Comparison of ENCODE assay signal across 25 mouse cellular contexts in genomic region chr10:88817335-88817734, GRCm38 (mm10). TPM values are rescaled to one million over a fixed set of nuclear protein-coding genes. Genes with fewer than 3 reads are reported as not detected.
DNase-seq lines count a peak whose midpoint lies in the region; ATAC-seq and TF ChIP-seq lines count a peak whose summit lies in the region.
"Had no signal": no experiment of that assay in that cellular context is flagged by ENCODE, and none has a peak within 500 bp of the region (broad histone marks: within the 10 kb centered on the region; RNA-seq: fewer than 3 reads in every experiment).

No protein-coding gene starts in this region.

- H3K27ac ChIP-seq in kidney, postnatal 0 days, result no peak overlapping the region
- H3K27ac ChIP-seq in kidney, embryonic 16.5 days (ENCODE audit: low read length), result no peak overlapping the region
- no peak overlapping the region for H3K27ac ChIP-seq in left cerebral cortex, adult 2 months
- H3K27ac ChIP-seq: heart, embryonic 10.5 days; hindbrain, embryonic 14.5 days; limb, embryonic 15.5 days; liver, embryonic 14.5 days; neural tube, embryonic 12.5 days had no signal

- no peaks in the 10 kb centered on the region for H3K4me1 ChIP-seq in kidney, postnatal 0 days (replicated peaks; ENCODE audit: insufficient read depth, low read length)
- no peaks in the 10 kb centered on the region for H3K4me1 ChIP-seq in kidney, embryonic 16.5 days (ENCODE audit: insufficient read depth, low read length)
- H3K4me1 ChIP-seq: heart, embryonic 10.5 days; limb, embryonic 15.5 days; megakaryocyte, embryonic 14.5 days; neural tube, embryonic 12.5 days had no signal

- ATAC-seq in kidney, postnatal 0 days (replicated peaks; ENCODE audit: low FRiP score, low read depth), result no peak
- ATAC-seq in kidney, embryonic 16.5 days (ENCODE audit: low FRiP score, low TSS enrichment), result no peak
- ATAC-seq: activated CD4-positive, CD25-positive, alpha-beta regulatory T cell, adult 4 months; forebrain, embryonic 14.5 days; inflammation-experienced regulatory T-cells, adult 6 months had no signal

- H3K27me3 ChIP-seq in kidney, postnatal 0 days (ENCODE audit: insufficient read depth, low read length), result no peaks in the 10 kb centered on the region
- no peaks in the 10 kb centered on the region for H3K27me3 ChIP-seq in kidney, embryonic 16.5 days (ENCODE audit: insufficient read depth, low read length)
- H3K27me3 ChIP-seq: limb, embryonic 15.5 days; megakaryocyte, embryonic 14.5 days; neural tube, embryonic 12.5 days had no signal

- peak; percentile 10; the same call in 1 of the 2 replicates for TF ChIP-seq CTCF in kidney, postnatal 0 days (IDR thresholded peaks at IDR 0.05; ENCODE audit: low read depth)
- peak; percentile 18 for TF ChIP-seq CTCF in left cerebral cortex, adult 2 months (IDR thresholded peaks at IDR 0.05)

- no peak overlapping the region for H3K4me2 ChIP-seq in kidney, postnatal 0 days (ENCODE audit: low read length)
- H3K4me2 ChIP-seq in kidney, embryonic 16.5 days (replicated peaks; ENCODE audit: low read depth, low read length), result no peak overlapping the region
- H3K4me2 ChIP-seq: hindbrain, embryonic 14.5 days; limb, embryonic 15.5 days; lung, embryonic 14.5 days; neural tube, embryonic 12.5 days had no signal

- H3K4me3 ChIP-seq in kidney, postnatal 0 days (replicated peaks; ENCODE audit: low read depth, low read length), result no peak overlapping the region
- no peak overlapping the region for H3K4me3 ChIP-seq in kidney, embryonic 16.5 days (ENCODE audit: low read length)
- H3K4me3 ChIP-seq in left cerebral cortex, adult 2 months, result no peak overlapping the region
- H3K4me3 ChIP-seq: heart, embryonic 10.5 days; limb, embryonic 15.5 days; megakaryocyte, embryonic 14.5 days; neural tube, embryonic 12.5 days had no signal

- H3K36me3 ChIP-seq in kidney, postnatal 0 days (ENCODE audit: insufficient read depth, low read length), result peaks cover 47% of the 10 kb centered on the region
- H3K36me3 ChIP-seq in kidney, embryonic 16.5 days (ENCODE audit: insufficient read depth, low read length), result peaks cover 70% of the 10 kb centered on the region

- no peak overlapping the region for H3K9ac ChIP-seq in kidney, postnatal 0 days (ENCODE audit: low read depth, low read length)
- H3K9ac ChIP-seq in kidney, embryonic 16.5 days (replicated peaks; ENCODE audit: low read length), result no peak overlapping the region
- H3K9ac ChIP-seq: hindbrain, embryonic 14.5 days; limb, embryonic 15.5 days; liver, embryonic 14.5 days; lung, embryonic 14.5 days; neural tube, embryonic 12.5 days had no signal

- 90% methylated on average over 5 of the region's 5 CpGs for WGBS in kidney, postnatal 0 days
- 89% methylated on average over 5 of the region's 5 CpGs for WGBS in kidney, embryonic 16.5 days

- intact Hi-C loops in left cerebral cortex, adult 2 months (cut with DNase I), result no loop called here
- intact Hi-C loops in left cerebral cortex, postnatal 36 days (cut with DNase I), result no loop called here

- no peak for DNase-seq in kidney, postnatal 0 days (ENCODE audit: low spot score)
- DNase-seq in left cerebral cortex, adult 2 months (ENCODE audit: extremely low spot score in 1 of 2, low spot score in 2 of 2), result peak in 1 of 2 experiments; percentile 30
- DNase-seq in left cerebral cortex, postnatal 36 days (ENCODE audit: low spot score in 2 of 2), result no peak
- DNase-seq in right cerebral cortex, postnatal 36 days (ENCODE audit: low spot score in 2 of 2), result peak; percentile 9 to 17
- DNase-seq in right cerebral cortex, postnatal 25 days, result no peak
- DNase-seq in telencephalon, adult 2 months (ENCODE audit: low read depth, low spot score), result peak; percentile 29
- DNase-seq in gastrocnemius, postnatal 25 days, result no peak
- DNase-seq: adrenal gland, adult 8-10 months; cerebellum, adult 8-10 months; cerebellum, postnatal 36 days; heart, postnatal 4 days; kidney, adult 8-10 months; kidney, postnatal 36 days; lung, embryonic 14.5 days; midbrain, embryonic 14.5 days had no signal

- H3K9me3 ChIP-seq in kidney, postnatal 0 days (replicated peaks; ENCODE audit: low read length), result no peaks in the 10 kb centered on the region
- no peaks in the 10 kb centered on the region for H3K9me3 ChIP-seq in kidney, embryonic 16.5 days (ENCODE audit: low read length)
- H3K9me3 ChIP-seq: heart, embryonic 10.5 days; limb, embryonic 15.5 days; megakaryocyte, embryonic 14.5 days; neural tube, embryonic 12.5 days had no signal

RNA-seq across cellular contexts. Expression of gene Utp20, which starts 9.3 kb away (rescaled TPM):
- 12.4 and 14.7 TPM in 2 replicates for polyA plus RNA-seq in kidney, postnatal 0 days (2015; fragmentation: Nextera tagmentation; extraction: Ambion mirVana)
- 16.8 and 18.7 TPM in 2 replicates for polyA plus RNA-seq in kidney, embryonic 16.5 days (2015; fragmentation: Nextera tagmentation; extraction: Ambion mirVana)
- total RNA-seq in left cerebral cortex, adult 2 months (2021), result 10 to 100 TPM; 17.9 to 19.3 TPM
- total RNA-seq in left cerebral cortex, postnatal 36 days (2021), result 10 to 100 TPM; 14.4 to 23.2 TPM
- 10 to 100 TPM in 1 of 2 experiments, 1 to 10 TPM in 1; 9.1 to 10.8 TPM for total RNA-seq in gastrocnemius, postnatal 25 days (2021)

Comparison
In these comparisons a context has a peak if more than half of its experiments do, and no peak if none do; other contexts are left out.
1. DNase-seq: peak in right cerebral cortex, postnatal 36 days (2 of 2) and telencephalon, adult 2 months (single experiment); none in kidney, postnatal 0 days (single experiment), left cerebral cortex, postnatal 36 days (0 of 2), right cerebral cortex, postnatal 25 days (single experiment) and gastrocnemius, postnatal 25 days (single experiment).